Mouse (Mus musculus): ENCODE measurements at regions not wholly inside any gene's neighbourhood (a gene's known extent, or its start where the extent isn't known, plus 50 kb on each side); places are given as distances from the start of the nearest gene placed in this dataset.

DNA sequence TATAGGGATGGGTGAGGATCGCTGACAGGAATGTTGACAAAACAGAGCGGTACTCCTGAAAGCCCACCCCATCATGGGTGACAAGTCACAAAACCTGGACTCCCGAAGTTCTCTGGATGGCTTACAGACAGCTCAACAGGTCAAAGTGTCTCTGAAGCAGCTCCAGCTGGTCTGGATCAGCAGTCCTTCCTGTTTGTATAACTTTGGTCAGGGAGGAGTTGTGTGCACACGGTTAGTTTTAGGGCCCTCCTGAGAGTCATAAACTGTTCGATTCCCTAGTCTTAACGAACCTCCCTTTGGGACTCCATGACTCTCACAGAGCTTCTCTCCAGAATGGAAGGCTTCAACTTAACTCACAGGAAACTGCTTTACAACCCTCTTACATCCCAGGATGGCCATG, 89.4 kb upstream of the Fstl4 start:
- intact Hi-C loops (cut with DNase I), result no loop called here
- DNase-seq (ENCODE audit: low spot score in 2 of 2), result no peak

DNA sequence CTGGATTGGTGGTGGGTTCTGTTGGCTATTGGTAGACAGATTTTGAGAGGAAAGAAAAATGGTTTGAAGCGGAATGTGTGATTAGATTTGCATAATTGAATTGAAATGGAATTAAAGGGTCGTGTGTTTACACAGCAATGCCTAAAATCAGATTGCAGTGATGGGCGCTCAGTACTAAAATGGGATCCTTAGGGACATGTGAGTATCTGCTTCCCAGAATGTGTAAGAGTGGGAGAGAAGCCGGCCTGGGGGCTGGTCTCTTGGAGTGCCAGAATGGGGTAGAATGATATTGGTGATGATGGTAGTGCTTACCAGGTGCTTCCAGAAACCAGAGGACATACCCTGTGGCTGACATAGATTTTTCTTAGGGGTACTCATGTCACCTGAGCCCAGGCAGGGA, 86.2 kb upstream of the Fstl4 start:
- no peak for DNase-seq (ENCODE audit: low spot score in 2 of 2)
- intact Hi-C loops (cut with DNase I), result no loop called here

DNA sequence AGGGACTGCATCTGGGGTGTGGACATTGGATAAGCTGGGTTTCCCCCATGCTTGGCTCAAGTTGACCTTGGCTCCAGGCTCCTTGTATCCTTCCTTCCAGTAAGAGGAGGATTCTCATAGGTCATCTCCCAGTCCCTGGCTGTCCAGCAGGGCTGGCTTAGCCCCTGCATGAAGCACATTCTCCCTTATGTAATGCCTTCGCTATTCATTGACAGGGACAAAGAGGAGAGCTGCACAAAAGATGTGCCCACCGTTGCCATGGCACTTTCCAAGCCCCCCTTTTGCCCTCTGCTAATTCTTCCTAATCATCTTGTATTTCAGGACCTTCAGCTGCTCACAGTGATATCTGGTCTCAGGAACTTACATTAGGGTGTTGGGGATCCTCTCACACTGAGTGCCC, 79.0 kb upstream of the Fstl4 start:
- DNase-seq (ENCODE audit: low spot score in 2 of 2), result no peak
- intact Hi-C loops (cut with DNase I), result no loop called here

DNA sequence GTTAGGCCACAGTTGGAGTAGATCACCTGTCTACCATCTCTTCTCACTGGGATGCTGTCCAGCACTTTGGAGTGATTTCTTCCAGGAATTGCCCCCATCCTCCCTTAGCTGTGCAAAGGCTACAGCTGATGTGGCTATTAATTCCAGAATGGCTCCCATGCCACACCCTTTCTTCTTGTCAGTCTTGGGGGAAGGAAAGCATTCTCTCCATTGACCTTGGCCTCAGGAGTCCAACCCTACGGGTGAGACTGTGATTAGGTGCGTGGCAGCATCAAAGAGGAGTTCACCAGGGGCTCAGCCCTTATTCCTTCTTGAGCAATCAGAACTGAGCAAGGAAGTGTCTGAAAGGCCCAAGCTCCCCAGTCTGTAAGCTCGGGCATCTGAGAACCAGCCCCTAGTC, 71.7 kb upstream of the Fstl4 start:
- DNase-seq (ENCODE audit: low spot score in 2 of 2), result no peak
- intact Hi-C loops (cut with DNase I), result no loop called here

DNA sequence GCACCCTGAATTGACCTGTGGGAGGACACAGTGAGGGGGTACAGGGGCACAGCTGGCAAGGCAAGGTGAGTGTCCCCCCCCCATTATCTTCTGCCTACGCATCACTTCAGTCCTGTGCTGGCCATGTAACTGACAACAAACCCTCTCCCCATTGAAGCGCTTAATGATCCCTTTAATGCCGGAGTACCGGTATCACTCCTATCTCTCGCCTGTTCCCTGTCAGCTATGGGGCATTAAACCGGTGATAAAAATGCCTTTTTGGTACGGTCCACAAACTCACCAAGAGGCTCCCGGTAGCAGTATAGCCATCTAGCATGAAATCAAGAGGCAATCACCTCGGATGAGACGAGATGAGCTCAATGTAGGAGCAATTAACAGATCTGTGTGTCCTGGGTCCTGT, 62.8 kb upstream of the Fstl4 start:
- intact Hi-C loops (cut with DNase I), result no loop called here
- no peak for DNase-seq (ENCODE audit: low spot score in 2 of 2)

DNA sequence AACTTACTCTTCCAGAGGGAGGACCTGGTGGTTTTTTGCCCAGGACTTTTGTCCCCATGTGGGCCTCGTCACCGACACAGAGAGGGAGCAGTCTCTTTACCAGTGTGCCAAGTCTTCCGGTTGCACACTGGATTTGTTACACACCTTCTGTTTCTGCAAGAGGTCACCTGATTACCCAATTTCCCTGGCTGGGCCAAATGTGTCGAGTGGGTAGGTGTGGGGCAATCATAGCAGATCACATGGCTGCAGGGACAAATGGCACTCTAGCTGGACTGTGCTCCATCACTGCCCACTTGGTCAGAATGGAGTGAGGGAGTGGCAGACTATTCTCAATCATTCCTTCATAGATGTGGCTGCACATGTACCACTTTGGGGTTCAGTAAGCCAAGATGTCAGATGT, 61.0 kb upstream of the Fstl4 start:
- DNase-seq (ENCODE audit: low spot score in 2 of 2), result no peak
- intact Hi-C loops (cut with DNase I), result no loop called here

All from left cerebral cortex, postnatal 36 days (tissue).